Mouse (Mus musculus): ENCODE measurements around the gene Fbxw10.

GRCm38 (mm10) chr11:62851199-62851598, 4.3 kb downstream of the Fbxw10 start:
- no peak for TF ChIP-seq GATA1 (IDR thresholded peaks at IDR 0.05; ENCODE audit: low read length)
- no peak for TF ChIP-seq TAL1 (IDR thresholded peaks at IDR 0.05; ENCODE audit: low read length)

All from erythroblast, embryonic 14.5 days (primary cell).